Mouse (Mus musculus): ENCODE data around the gene Smdt1.

DNA sequence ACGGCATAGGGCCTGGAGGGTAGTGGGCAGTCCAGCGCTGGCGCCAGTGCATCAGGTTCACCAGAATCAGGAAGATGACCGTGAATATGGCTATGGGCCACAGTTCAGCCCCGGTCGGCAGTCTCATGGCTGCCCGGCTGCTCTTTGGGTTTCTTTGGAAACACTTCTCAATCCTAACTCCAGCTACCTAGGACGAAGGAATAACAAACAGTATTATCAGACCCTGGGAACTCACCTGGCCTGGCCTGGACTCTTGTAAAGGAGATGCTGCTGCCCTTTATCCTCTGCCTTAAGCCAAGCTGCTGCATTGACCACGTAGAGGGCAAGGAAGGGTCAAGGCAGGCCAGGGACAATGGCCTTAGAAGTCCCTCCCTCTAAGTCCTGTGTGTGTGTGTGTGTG lies 37.1 kb downstream of the Smdt1 start:
- no peak for TF ChIP-seq CTCF (IDR thresholded peaks at IDR 0.05; ENCODE audit: insufficient read depth, low read length)
- TF ChIP-seq POLR2A (IDR thresholded peaks at IDR 0.05; ENCODE audit: borderline replicate concordance, extremely low read depth, low read depth, low read length), result no peak
